Mouse (Mus musculus) liver, embryonic 11.5 days (tissue): ENCODE measurements around the gene Tmcc1. TPM values are rescaled to one million over a fixed set of nuclear protein-coding genes. Genes with fewer than 3 reads are reported as not detected.

Experiments used
- ATAC-seq: fragments of 200-750 bp; cut with Nextera tagmentation; replicated peaks from 2 replicates; pipeline ENCODE4 v1.8.0; 2017; ENCODE audit warnings: moderate number of reproducible peaks, mild to moderate bottlenecking, moderate TSS enrichment, moderate library complexity; ENCODE audit not compliant: low FRiP score
- DNase-seq: peaks from one replicate; pipeline ENCODE4 v3.0.0-alpha.2; 2017; ENCODE audit warnings: low spot score
- H3K27ac ChIP-seq: fragments of 300-500 bp; sonication (generic); 2 replicates; pipeline ENCODE4 v1.5.1; 2014; ENCODE audit warnings: mild to moderate bottlenecking, low read depth, low read length, control low read depth
- H3K27me3 ChIP-seq: fragments of 300-500 bp; sonication (generic); replicated peaks from 2 replicates; pipeline ENCODE4 v1.6.1; 2014; ENCODE audit warnings: low read length, mixed read lengths; ENCODE audit not compliant: control insufficient read depth, insufficient read depth
- H3K36me3 ChIP-seq: fragments of 300-500 bp; sonication (generic); 2 replicates; pipeline ENCODE4 v1.6.1; 2014; ENCODE audit warnings: mild to moderate bottlenecking, low read length, moderate library complexity, mixed read lengths; ENCODE audit not compliant: control insufficient read depth, insufficient read depth
- H3K4me1 ChIP-seq: fragments of 300-500 bp; sonication (generic); replicated peaks from 2 replicates; pipeline ENCODE4 v1.6.1; 2014; ENCODE audit warnings: low read length, mixed read lengths; ENCODE audit not compliant: control insufficient read depth, insufficient read depth
- H3K4me2 ChIP-seq: fragments of 300-500 bp; sonication (generic); 2 replicates; pipeline ENCODE4 v1.6.1; 2014; ENCODE audit warnings: mild to moderate bottlenecking, control low read depth, moderate library complexity
- H3K4me3 ChIP-seq: fragments of 300-500 bp; sonication (generic); 2 replicates; pipeline ENCODE4 v1.5.1; 2014; ENCODE audit warnings: low read depth, low read length, control low read depth
- H3K9ac ChIP-seq: fragments of 300-500 bp; sonication (generic); 2 replicates; pipeline ENCODE4 v1.6.1; 2014; ENCODE audit warnings: low read depth, low read length, control low read depth
- H3K9me3 ChIP-seq: fragments of 300-500 bp; sonication (generic); 2 replicates; pipeline ENCODE4 v1.6.1; 2016; ENCODE audit warnings: low read length, inconsistent platforms, mixed read lengths; ENCODE audit not compliant: control insufficient read depth
- WGBS: fragments of 180-500 bp; shearing (Covaris S2); extraction: QIAGEN DNeasy Blood & Tissue Kit; methylation state at CpG from one replicate; pipeline ENCODE4 v1.1.7; 2014; 5-methylcytosine and 5-hydroxymethylcytosine counted together
- polyA plus RNA-seq: library from polyadenylated mRNA; unstranded; fragments of >200 nt; fragmentation: Nextera tagmentation; extraction: Ambion mirVana; gene quantifications from 2 replicates; pipeline ENCODE4 v1.2.1, GENCODE M21; 2014

The Tmcc1 gene
- polyA plus RNA-seq, 1 experiment from 2014 or later, result 8.0 TPM

DNA sequence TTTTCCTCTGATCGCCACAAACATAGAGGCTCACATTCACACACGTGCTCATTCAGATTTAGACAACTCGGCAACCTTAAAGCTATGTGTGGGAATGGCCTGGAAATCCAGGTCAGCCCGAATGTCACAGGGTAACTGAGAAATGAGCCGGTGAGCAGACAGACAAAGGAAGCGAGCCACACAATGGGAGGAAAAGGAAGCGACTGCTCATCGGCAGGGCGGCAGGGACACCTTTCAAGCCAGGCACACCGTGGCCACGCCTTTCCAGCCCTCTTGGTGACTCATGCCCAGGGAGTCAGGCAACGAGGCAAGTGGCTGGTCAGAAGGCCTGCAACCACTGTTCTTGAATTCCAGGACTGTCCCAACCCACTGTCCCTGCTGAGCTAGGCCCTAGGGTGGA, 183.9 kb downstream of the Tmcc1 start:
- 49% methylated on average over 12 of the region's 12 CpGs for WGBS
- ATAC-seq (no peak), DNase-seq (peak; percentile 35)
- no peak overlapping the region for H3K9ac ChIP-seq
- H3K9me3 ChIP-seq, result no peaks in the 10 kb centered on the region
- H3K4me3 ChIP-seq, result no peak overlapping the region
- no peaks in the 10 kb centered on the region for H3K27me3 ChIP-seq
- no peak overlapping the region for H3K4me2 ChIP-seq
- H3K27ac ChIP-seq, result no peak overlapping the region
- peaks cover 15% of the 10 kb centered on the region for H3K4me1 ChIP-seq
- no peaks in the 10 kb centered on the region for H3K36me3 ChIP-seq

DNA sequence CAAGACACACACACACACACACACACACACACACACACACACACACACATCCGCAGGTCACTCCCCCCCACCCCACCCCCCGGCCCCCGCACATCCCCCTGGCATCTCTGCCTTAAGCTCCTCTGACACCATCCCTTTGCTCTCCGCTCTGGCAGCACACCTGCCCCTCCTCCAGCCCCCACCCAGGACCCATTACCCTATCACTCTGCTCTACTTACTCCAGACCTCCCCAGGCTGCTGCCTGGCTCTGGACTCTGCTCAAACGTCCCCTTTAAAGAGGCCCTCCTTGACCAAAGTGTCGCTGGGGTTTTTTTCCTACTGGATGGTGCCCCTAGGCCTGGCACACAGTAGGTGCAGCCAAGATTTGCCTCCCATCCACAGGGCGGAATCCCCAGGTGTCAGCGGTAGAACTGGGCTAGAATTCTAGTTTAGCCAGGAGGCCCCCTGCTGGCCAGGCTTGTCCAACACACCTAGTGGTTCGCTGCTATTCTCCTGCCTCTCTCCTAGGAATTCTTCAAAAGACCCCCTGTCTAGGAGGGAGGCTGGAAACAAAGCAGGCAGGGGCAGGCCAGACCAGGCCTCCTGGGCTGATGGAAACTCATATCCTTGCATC, 185.6 kb downstream of the Tmcc1 start:
- no peak overlapping the region for H3K27ac ChIP-seq

DNA sequence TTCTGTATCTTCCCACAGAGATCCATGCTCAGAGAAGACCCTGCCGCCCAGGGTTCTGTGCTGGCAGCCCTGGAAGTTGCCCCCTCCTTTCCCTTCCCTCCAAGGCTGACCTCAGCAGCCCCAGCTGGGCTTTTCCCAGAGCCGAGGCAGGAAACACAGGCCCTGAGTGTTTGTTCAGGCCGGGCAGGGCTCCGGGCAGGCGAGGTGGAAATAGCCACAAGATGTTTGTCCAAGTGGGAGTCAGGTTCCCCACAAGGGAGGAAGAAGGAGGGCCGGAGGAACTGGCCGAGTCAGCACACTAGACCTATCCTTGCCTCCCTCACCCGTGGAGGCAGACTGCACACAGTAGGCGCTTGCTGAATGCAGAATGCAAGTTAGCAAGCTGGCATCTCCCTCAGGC, 186.6 kb downstream of the Tmcc1 start:
- no peak overlapping the region; the same call in 1 of the 2 replicates for H3K4me2 ChIP-seq
- ATAC-seq (no peak), DNase-seq (peak; percentile 37)
- no peak overlapping the region for H3K4me3 ChIP-seq
- H3K4me1 ChIP-seq, result peaks cover 38% of the 10 kb centered on the region
- 0 out of 2 replicates have a peak overlapping the region, but pooled peaks have one; percentile 9 for H3K9ac ChIP-seq
- H3K36me3 ChIP-seq, result no peaks in the 10 kb centered on the region
- H3K27ac ChIP-seq, result peak overlapping the region; percentile 55
- H3K27me3 ChIP-seq, result no peaks in the 10 kb centered on the region
- WGBS, result 38% methylated on average over 9 of the region's 9 CpGs
- H3K9me3 ChIP-seq, result no peaks in the 10 kb centered on the region

More for the DNA sequence above, 185.6 kb downstream of the Tmcc1 start:
- H3K4me2 ChIP-seq, result no peak overlapping the region; the same call in 1 of the 2 replicates
- no peaks in the 10 kb centered on the region for H3K36me3 ChIP-seq
- ATAC-seq (peak; percentile 12; the same call in 1 of the 2 replicates), DNase-seq (peak; percentile 76)
- peaks cover 30% of the 10 kb centered on the region for H3K4me1 ChIP-seq
- no peaks in the 10 kb centered on the region for H3K9me3 ChIP-seq
- 16% methylated on average over 9 of the region's 9 CpGs for WGBS
- no peak overlapping the region for H3K4me3 ChIP-seq
- H3K27me3 ChIP-seq, result no peaks in the 10 kb centered on the region
- no peak overlapping the region for H3K9ac ChIP-seq

DNA sequence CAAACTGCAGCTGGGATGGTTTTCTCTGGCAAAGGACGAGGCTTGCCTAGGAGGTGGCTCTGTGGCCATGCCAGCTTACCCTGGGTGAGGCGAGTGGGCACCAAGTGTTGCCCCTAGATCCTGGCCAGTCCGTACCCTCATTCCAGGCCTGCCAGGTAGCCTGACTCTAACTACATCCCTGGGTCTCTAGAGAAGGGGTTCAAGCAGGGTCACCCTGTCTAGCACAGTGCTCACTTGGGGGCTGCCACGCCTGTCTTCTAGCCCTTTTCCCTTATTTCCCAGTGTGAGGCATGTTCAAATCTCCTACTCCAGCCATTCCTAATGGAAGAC, 187.4 kb downstream of the Tmcc1 start:
- ATAC-seq (no peak), DNase-seq (no peak)
- peaks cover 38% of the 10 kb centered on the region for H3K4me1 ChIP-seq
- H3K27me3 ChIP-seq, result no peaks in the 10 kb centered on the region
- H3K9ac ChIP-seq, result no peak overlapping the region
- no peak overlapping the region for H3K4me2 ChIP-seq
- H3K4me3 ChIP-seq, result no peak overlapping the region
- H3K27ac ChIP-seq, result peak overlapping the region; percentile 55; the same call in 1 of the 2 replicates
- no peaks in the 10 kb centered on the region for H3K9me3 ChIP-seq
- WGBS, result 88% methylated on average over 4 of the region's 4 CpGs
- no peaks in the 10 kb centered on the region for H3K36me3 ChIP-seq

DNA sequence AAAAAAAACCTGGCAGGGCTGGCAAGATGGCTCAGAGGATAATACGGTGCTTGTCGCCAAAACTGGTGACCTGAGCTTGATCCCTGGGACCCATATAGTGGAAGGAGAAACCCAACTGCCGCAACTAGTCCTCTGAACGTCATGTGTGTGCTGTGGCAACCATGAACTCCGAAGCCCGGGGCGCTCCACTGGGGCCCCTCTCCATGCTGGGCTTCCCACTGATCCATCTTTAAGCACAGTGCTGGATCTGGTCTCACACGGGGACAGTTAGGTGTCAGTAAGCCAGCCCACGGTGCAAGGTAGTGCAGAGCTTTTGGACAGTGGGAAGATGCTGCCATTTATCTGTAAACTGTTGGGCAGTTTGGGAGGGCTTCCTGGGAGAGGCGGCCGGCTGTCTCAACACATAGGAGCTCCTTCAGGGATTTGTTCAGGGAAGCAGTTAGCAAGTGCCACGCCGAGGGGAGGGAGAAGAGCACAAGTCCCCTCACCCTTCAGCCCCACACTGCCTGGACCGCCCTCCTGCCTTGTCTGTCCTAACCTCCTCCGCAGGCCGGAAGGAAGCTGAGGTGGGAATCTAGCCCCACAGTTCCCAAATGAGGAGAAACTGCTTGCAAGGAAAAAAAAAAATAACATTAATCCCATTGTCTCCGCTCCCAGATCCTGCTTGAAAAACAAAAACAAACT, 187.9 kb downstream of the Tmcc1 start:
- H3K36me3 ChIP-seq, result no peaks in the 10 kb centered on the region
- H3K9ac ChIP-seq, result no peak overlapping the region
- no peaks in the 10 kb centered on the region for H3K27me3 ChIP-seq
- ATAC-seq (no peak), DNase-seq (no peak)
- 73% methylated on average over 17 of the region's 17 CpGs for WGBS
- H3K9me3 ChIP-seq, result no peaks in the 10 kb centered on the region
- H3K4me3 ChIP-seq, result no peak overlapping the region
- H3K27ac ChIP-seq, result peak overlapping the region; percentile 49; the same call in 1 of the 2 replicates
- H3K4me2 ChIP-seq, result no peak overlapping the region
- H3K4me1 ChIP-seq, result peaks cover 38% of the 10 kb centered on the region

DNA sequence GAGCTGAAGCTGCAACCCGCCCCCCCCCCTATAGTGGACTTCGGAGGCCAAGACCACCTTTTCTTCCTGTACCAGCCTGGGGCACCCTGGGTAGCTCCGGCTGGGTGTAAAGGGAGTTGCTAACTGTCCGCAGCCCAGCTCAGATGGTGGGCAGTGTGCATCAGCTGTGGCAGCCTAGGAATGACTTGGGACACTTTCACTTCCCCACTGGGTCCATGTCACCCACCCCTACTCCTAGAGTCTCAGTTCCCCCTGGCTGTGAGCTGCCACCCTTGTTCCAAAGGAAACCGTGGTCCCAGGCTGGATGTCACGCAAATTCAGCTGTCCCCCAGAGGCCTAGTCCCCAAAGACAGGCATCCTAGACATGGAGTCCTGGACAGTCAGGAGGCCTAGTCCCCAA, 188.6 kb downstream of the Tmcc1 start:
- H3K9me3 ChIP-seq, result no peaks in the 10 kb centered on the region
- no peak for DNase-seq
- ATAC-seq, result no peak
- peaks cover 38% of the 10 kb centered on the region for H3K4me1 ChIP-seq
- H3K27ac ChIP-seq, result peak overlapping the region; percentile 49
- no peak overlapping the region for H3K9ac ChIP-seq
- no peak overlapping the region for H3K4me3 ChIP-seq
- H3K36me3 ChIP-seq, result no peaks in the 10 kb centered on the region
- WGBS, result 68% methylated on average over 6 of the region's 6 CpGs
- H3K27me3 ChIP-seq, result no peaks in the 10 kb centered on the region
- peak overlapping the region; percentile 58 for H3K4me2 ChIP-seq

DNA sequence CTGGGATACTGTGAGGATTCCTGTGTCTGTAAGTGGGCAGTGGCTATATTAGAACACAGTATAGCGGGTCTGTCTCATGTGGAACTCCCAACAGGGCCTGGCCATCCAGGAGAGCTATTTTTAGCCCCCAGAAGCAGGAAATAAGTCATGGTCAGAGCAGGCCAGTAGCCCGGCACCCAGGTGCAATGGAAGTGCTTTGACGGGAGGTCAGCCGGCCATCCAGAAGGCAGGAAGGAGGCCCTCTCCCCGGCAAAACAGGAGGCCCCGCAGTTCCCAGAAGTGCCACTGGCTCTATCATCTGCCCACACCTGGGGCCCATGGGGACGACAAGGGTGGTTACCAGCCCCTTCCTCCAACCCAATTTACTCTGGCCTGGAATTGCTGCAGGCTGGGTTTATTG, 189.2 kb downstream of the Tmcc1 start:
- peaks cover 39% of the 10 kb centered on the region for H3K4me1 ChIP-seq
- ATAC-seq, result peak; percentile 25
- peak overlapping the region; percentile 20 for H3K4me3 ChIP-seq
- peak overlapping the region; percentile 58 for H3K4me2 ChIP-seq
- DNase-seq, result peak; percentile 57
- no peaks in the 10 kb centered on the region for H3K27me3 ChIP-seq
- H3K9me3 ChIP-seq, result no peaks in the 10 kb centered on the region
- no peaks in the 10 kb centered on the region for H3K36me3 ChIP-seq
- peak overlapping the region; percentile 49 for H3K27ac ChIP-seq
- peak overlapping the region; percentile 62 for H3K9ac ChIP-seq
- WGBS, result 16% methylated on average over 7 of the region's 7 CpGs

DNA sequence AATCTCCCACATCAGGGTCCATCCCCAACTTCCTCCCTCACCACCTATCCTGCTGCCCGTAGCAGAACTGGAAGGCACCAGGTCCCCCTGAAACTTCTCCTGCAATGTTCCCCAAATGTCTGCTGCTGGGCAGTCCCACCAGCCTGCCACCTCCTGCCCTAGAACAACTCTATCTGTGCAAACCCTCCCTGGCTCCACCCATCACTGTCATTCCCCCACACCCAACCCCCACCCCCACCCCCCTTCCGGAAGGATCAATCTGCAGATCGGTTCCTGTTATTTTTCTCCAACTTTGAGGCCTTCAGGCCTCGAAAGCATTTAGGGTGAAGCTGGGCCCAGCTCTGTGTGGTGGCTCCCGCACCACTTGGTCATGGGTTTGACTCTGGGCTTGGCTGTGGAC, 189.8 kb downstream of the Tmcc1 start:
- Histone ChIP-seq H3K27ac (peak overlapping the region; percentile 49), H3K4me3 (peak overlapping the region; percentile 20; the same call in 1 of the 2 replicates), H3K9me3 (no peaks in the 10 kb centered on the region), H3K36me3 (no peaks in the 10 kb centered on the region), H3K27me3 (no peaks in the 10 kb centered on the region), H3K4me2 (peak overlapping the region; percentile 58), H3K9ac (peak overlapping the region; percentile 62), H3K4me1 (peaks cover 43% of the 10 kb centered on the region)
- DNase-seq, result no peak
- peak; percentile 55 for ATAC-seq
- WGBS, result 33% methylated on average over 5 of the region's 5 CpGs
